Mouse (Mus musculus) lung, embryonic 16.5 days (tissue): ENCODE measurements at regions not wholly inside any gene's neighbourhood (a gene's known extent, or its start where the extent isn't known, plus 50 kb on each side); places are given as distances from the start of the nearest gene placed in this dataset.

ENCODE experiments used
- ATAC-seq: fragments of 200-750 bp; cut with Nextera tagmentation; 2 replicates; pipeline ENCODE4 v1.8.0; 2017; ENCODE audit warnings: low read depth, mild to moderate bottlenecking, moderate library complexity
- H3K27ac ChIP-seq: fragments of 300-500 bp; sonication (generic); 2 replicates; pipeline ENCODE4 v1.5.1; 2014; ENCODE audit warnings: mild to moderate bottlenecking, control low read depth, low read length
- H3K27me3 ChIP-seq: fragments of 300-500 bp; sonication (generic); 2 replicates; pipeline ENCODE4 v1.6.1; 2014; ENCODE audit warnings: low read depth, low read length, mixed read lengths; ENCODE audit not compliant: control insufficient read depth, insufficient read depth
- H3K36me3 ChIP-seq: fragments of 300-500 bp; sonication (generic); 2 replicates; pipeline ENCODE4 v1.6.1; 2014; ENCODE audit warnings: low read length; ENCODE audit not compliant: control insufficient read depth, insufficient read depth
- H3K4me1 ChIP-seq: fragments of 300-500 bp; sonication (generic); replicated peaks from 2 replicates; pipeline ENCODE4 v1.6.1; 2014; ENCODE audit warnings: low read length, mixed read lengths; ENCODE audit not compliant: control insufficient read depth, insufficient read depth
- H3K4me2 ChIP-seq: fragments of 300-500 bp; sonication (generic); 2 replicates; pipeline ENCODE4 v1.6.1; 2014; ENCODE audit warnings: low read depth, low read length, control low read depth
- H3K4me3 ChIP-seq: fragments of 300-500 bp; sonication (generic); 2 replicates; pipeline ENCODE4 v1.5.1; 2014; ENCODE audit warnings: mild to moderate bottlenecking, low read length, control low read depth
- H3K9ac ChIP-seq: fragments of 300-500 bp; sonication (generic); 2 replicates; pipeline ENCODE4 v1.6.1; 2014; ENCODE audit warnings: low read length, control low read depth
- H3K9me3 ChIP-seq: fragments of 300-500 bp; sonication (generic); 2 replicates; pipeline ENCODE4 v1.6.1; 2016; ENCODE audit warnings: low read length; ENCODE audit not compliant: control insufficient read depth
- WGBS: fragments of 180-500 bp; shearing (Covaris S2); extraction: QIAGEN DNeasy Blood & Tissue Kit; methylation state at CpG from one replicate; pipeline ENCODE4 v1.1.7; 2014; 5-methylcytosine and 5-hydroxymethylcytosine counted together

GRCm38 (mm10) chr3:57228400-57228799 is 73.4 kb downstream of the Tm4sf1 start:
- 75% methylated on average over 2 of the region's 2 CpGs for WGBS
- ATAC-seq, result no peak
- H3K9ac ChIP-seq, result no peak overlapping the region
- no peaks in the 10 kb centered on the region for H3K4me1 ChIP-seq
- H3K4me2 ChIP-seq, result no peak overlapping the region
- H3K36me3 ChIP-seq, result no peaks in the 10 kb centered on the region
- H3K4me3 ChIP-seq, result no peak overlapping the region
- no peaks in the 10 kb centered on the region for H3K27me3 ChIP-seq
- H3K9me3 ChIP-seq, result no peaks in the 10 kb centered on the region
- no peak overlapping the region for H3K27ac ChIP-seq

- ATAC-seq, result no peak
These were observed 78.0 kb downstream of the Tm4sf1 start for GRCm38 (mm10) chr3:57223773-57224172.

GRCm38 (mm10) chr3:57222318-57222914 is 79.4 kb downstream of the Tm4sf1 start:
- H3K4me1 ChIP-seq, result no peaks in the 10 kb centered on the region
- no peak overlapping the region for H3K9ac ChIP-seq
- no peak overlapping the region for H3K4me2 ChIP-seq
- H3K27me3 ChIP-seq, result no peaks in the 10 kb centered on the region
- no peak overlapping the region for H3K4me3 ChIP-seq
- H3K36me3 ChIP-seq, result no peaks in the 10 kb centered on the region
- no peaks in the 10 kb centered on the region for H3K9me3 ChIP-seq
- 58% methylated on average over 3 of the region's 3 CpGs for WGBS
- no peak for ATAC-seq
- H3K27ac ChIP-seq, result no peak overlapping the region

More at GRCm38 (mm10) chr3:57223773-57224172, 78.0 kb downstream of the Tm4sf1 start:
- Histone ChIP-seq H3K4me3 (no peak overlapping the region), H3K27me3 (no peaks in the 10 kb centered on the region), H3K36me3 (no peaks in the 10 kb centered on the region), H3K4me1 (no peaks in the 10 kb centered on the region), H3K9ac (no peak overlapping the region), H3K27ac (no peak overlapping the region), H3K4me2 (no peak overlapping the region), H3K9me3 (no peaks in the 10 kb centered on the region)
- 76% methylated on average over 2 of the region's 2 CpGs for WGBS

GRCm38 (mm10) chr3:57218431-57218830 is 83.4 kb downstream of the Tm4sf1 start:
- Histone ChIP-seq H3K9ac (no peak overlapping the region), H3K27ac (no peak overlapping the region), H3K27me3 (no peaks in the 10 kb centered on the region), H3K4me3 (no peak overlapping the region), H3K9me3 (no peaks in the 10 kb centered on the region), H3K4me1 (no peaks in the 10 kb centered on the region), H3K36me3 (no peaks in the 10 kb centered on the region), H3K4me2 (no peak overlapping the region)
- ATAC-seq, result no peak
- 58% methylated on average over 3 of the region's 3 CpGs for WGBS

GRCm38 (mm10) chr3:57204066-57204723 is 97.6 kb downstream of the Tm4sf1 start:
- H3K36me3 ChIP-seq, result no peaks in the 10 kb centered on the region
- H3K4me3 ChIP-seq, result no peak overlapping the region
- H3K27me3 ChIP-seq, result no peaks in the 10 kb centered on the region
- 14% methylated on average over 3 of the region's 3 CpGs for WGBS
- H3K9me3 ChIP-seq, result no peaks in the 10 kb centered on the region
- no peak overlapping the region for H3K4me2 ChIP-seq
- no peak overlapping the region for H3K9ac ChIP-seq
- H3K4me1 ChIP-seq, result no peaks in the 10 kb centered on the region
- no peak for ATAC-seq
- H3K27ac ChIP-seq, result no peak overlapping the region

- Histone ChIP-seq H3K27me3 (no peaks in the 10 kb centered on the region), H3K4me3 (no peak overlapping the region), H3K4me1 (no peaks in the 10 kb centered on the region), H3K9me3 (no peaks in the 10 kb centered on the region), H3K36me3 (no peaks in the 10 kb centered on the region), H3K4me2 (no peak overlapping the region), H3K9ac (no peak overlapping the region), H3K27ac (no peak overlapping the region)
- 82% methylated on average over 4 of the region's 4 CpGs for WGBS
- ATAC-seq, result no peak
These were observed 98.4 kb downstream of the Tm4sf1 start for GRCm38 (mm10) chr3:57203418-57203817.

GRCm38 (mm10) chr3:57181587-57181986 is 120.2 kb downstream of the Tm4sf1 start:
- no peaks in the 10 kb centered on the region for H3K4me1 ChIP-seq
- H3K36me3 ChIP-seq, result no peaks in the 10 kb centered on the region
- no peak overlapping the region for H3K9ac ChIP-seq
- H3K27ac ChIP-seq, result no peak overlapping the region
- WGBS, result 36% methylated on average over 4 of the region's 4 CpGs
- no peak overlapping the region for H3K4me3 ChIP-seq
- no peaks in the 10 kb centered on the region for H3K27me3 ChIP-seq
- no peaks in the 10 kb centered on the region for H3K9me3 ChIP-seq
- ATAC-seq, result no peak
- H3K4me2 ChIP-seq, result no peak overlapping the region

GRCm38 (mm10) chr3:57153177-57153948 is 148.4 kb downstream of the Tm4sf1 start:
- Histone ChIP-seq H3K4me1 (no peaks in the 10 kb centered on the region), H3K4me3 (no peak overlapping the region), H3K36me3 (no peaks in the 10 kb centered on the region), H3K27me3 (no peaks in the 10 kb centered on the region), H3K9me3 (no peaks in the 10 kb centered on the region), H3K27ac (no peak overlapping the region), H3K9ac (no peak overlapping the region), H3K4me2 (no peak overlapping the region)
- 59% methylated on average over 4 of the region's 4 CpGs for WGBS
- ATAC-seq, result no peak

GRCm38 (mm10) chr3:57149156-57149555 is 152.6 kb downstream of the Tm4sf1 start:
- Histone ChIP-seq H3K4me2 (no peak overlapping the region), H3K27me3 (no peaks in the 10 kb centered on the region), H3K4me3 (no peak overlapping the region), H3K9me3 (no peaks in the 10 kb centered on the region), H3K27ac (no peak overlapping the region), H3K4me1 (no peaks in the 10 kb centered on the region), H3K36me3 (no peaks in the 10 kb centered on the region), H3K9ac (no peak overlapping the region)
- 71% methylated on average over 3 of the region's 3 CpGs for WGBS
- ATAC-seq, result no peak
